Mouse (Mus musculus): ENCODE measurements around the gene Plin2.
"Not testable (repeated sequence)": the region's sequence is repeated elsewhere in the genome, so short reads cannot be mapped to it uniquely, and the experiment has no call there.

The Plin2 gene

DNA sequence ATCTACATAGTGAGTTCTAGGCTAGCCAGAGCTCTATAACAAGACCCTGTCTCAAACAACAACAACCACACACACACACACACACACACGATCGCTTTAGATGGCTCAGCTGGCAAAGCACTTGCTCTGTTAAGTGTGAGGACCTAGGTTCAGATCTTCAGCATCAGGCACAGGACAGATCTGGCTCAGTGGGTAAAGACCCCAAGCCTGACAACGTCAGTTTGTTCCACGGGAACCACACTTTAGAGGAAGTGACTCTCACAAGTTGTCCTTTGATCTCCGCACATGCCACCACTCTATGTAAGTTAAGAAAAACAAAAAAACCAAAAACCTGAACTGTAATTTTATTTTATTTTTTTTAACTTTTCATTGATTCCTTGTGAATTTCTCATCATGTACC is 13.4 kb upstream of the Plin2 start:
- no peak for DNase-seq

GRCm38 (mm10) chr4:86681846-86682245 is 12.0 kb upstream of the Plin2 start:
- no peak for DNase-seq

DNA sequence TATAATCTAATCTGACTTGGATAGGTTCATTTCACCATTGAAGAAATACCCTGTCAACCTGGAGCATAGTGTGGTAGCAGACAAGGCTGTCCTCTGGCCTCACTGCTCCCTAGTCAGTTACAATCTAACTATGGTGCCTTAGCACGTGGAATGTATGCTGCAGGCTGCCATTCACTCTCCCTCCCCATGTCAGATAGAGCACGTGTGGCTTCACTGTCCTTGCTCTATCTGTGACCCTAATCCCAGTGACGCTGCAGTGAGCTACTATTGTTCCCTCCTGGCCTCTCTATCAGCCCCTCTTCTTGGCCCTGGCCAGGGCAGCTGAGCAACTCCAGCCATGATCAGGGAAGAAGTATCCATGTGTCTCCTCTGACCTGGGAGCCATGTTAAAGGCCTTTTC is 11.6 kb upstream of the Plin2 start:
- no peak for DNase-seq

GRCm38 (mm10) chr4:86679686-86680085 is 9.8 kb upstream of the Plin2 start:
- no peak for DNase-seq

GRCm38 (mm10) chr4:86676756-86677155 is 6.9 kb upstream of the Plin2 start:
- DNase-seq: no peak

DNA sequence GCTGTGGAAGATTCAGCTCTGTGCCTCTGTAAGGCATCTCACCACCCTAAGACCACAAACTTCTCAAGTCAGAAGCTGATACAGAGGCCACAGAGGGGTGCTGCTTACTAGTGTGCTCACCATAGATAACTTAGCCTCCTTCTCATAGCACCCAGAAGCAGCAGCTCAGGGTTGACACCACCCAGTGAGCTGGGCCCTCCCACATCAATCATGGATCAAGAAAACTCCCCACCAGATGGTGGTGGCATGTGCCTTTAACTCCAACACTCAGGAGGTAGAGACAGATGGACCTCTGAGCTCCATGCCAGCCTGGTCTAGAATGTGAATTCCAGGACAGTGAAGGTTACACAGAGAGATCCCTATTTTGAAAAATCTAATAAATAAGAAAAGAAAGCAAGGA is 4.9 kb upstream of the Plin2 start:
- DNase-seq: peak; percentile 48

GRCm38 (mm10) chr4:86674150-86674549 is 4.3 kb upstream of the Plin2 start:
- not testable (repeated sequence) for DNase-seq

DNA sequence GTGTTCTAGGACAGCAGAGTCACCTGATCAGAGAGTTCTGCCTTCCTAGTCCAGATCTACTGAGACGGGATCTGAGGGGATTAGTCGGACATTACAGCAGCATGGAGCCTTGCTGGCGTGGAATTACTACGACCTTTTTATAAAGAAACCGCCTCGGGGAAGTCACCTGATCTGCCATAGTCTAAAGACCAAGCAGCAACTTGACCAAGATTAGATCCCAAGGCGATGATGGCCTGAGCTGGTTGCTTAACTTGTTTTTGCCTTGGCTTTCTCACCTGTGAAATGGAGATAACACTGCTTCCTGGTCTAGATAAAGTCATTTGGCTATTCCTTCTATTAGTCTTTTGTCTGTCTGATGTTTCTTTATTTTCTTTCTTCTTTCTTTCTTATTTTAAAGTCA is 2.6 kb upstream of the Plin2 start:
- DNase-seq: peak; percentile 49

DNA sequence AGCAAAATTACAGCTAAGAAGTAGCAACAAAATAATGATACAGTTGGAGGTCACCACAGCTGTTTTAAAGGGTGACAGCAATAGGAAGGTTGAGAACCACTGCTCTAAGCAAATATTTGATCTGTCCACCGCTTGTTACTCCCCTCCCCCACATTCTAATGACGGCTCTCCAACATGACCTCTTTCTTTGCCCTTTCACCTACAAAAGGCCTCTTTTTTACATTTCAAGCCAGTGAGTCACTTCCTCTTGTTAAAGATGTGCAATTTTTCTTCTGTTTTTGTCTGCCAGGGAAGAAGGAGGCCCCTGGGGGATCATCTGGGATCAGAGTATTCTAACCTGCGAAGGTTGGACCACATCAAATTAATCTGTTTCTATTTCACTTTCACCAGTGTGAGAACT is 1.9 kb upstream of the Plin2 start:
- DNase-seq: no peak

DNA sequence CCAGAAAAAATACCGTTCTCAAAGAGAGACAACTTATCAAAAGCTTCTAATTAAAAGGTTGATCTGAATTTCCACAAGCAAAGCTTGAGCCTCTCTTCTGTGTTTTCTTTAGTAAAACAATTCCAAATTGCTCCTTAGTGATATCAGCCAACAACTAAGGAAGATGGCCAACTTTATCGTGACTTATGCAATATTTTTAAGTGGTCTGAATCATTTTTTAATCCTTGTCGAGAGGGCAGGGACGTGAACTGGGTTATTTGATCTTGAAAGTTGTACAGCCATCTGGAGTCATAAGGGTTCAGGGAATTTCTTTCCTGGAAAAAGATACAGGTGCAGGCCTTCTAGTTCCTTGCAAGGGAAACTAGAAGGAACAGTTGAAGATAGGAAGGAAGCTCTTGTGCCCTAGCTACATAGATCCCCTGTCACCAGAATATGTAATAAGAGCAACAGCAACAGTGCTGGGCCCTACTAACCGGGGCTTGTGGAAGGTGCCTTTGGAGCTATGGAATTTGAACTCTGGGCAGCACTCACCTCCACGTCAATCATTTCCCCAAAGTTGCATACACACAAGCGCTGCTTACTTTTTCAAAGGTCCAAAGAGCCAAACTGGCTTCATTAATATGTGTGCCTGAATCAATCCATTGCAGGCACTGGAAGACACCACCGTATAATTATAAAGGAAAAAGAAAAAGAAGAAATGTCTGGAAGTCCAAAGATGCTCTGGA is 884 bp upstream of the Plin2 start:
- DNase-seq: no peak

- peak; percentile 34 for DNase-seq
Observed at GRCm38 (mm10) chr4:86669241-86669753, 563 bp downstream of the Plin2 start.

DNA sequence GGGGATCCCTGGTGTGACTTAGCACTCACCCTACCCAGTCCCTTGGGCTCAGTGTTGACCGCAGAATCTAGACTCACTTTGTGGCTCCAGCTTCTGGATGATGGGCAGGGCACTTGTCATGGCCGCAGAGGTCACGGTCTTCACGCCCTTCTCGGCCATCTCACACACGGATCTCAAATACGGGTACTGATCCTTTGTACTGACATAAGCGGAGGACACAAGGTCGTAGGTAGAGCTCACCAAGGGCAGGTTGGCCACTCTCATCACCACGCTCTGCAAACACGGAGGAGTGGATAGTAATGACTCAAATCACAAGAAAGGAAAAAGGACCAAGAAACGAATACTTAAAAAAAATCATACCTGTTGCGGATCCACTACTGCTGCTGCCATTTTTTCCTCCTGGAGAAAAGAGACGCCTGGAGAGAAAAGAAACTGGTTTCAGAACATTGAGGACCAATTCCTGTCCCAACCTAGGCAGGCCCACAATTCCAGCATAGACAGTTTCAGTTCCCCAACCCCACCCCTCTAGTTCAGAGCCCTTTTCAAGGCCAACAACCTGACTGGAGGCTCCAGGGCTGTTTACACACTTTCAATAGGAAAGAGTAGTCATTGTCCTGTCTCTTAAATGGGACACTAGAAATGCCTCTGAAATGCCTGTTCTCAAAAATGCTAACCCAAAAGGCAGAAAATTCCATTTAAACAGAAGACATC is 1.4 kb downstream of the Plin2 start:
- DNase-seq: no peak

DNA sequence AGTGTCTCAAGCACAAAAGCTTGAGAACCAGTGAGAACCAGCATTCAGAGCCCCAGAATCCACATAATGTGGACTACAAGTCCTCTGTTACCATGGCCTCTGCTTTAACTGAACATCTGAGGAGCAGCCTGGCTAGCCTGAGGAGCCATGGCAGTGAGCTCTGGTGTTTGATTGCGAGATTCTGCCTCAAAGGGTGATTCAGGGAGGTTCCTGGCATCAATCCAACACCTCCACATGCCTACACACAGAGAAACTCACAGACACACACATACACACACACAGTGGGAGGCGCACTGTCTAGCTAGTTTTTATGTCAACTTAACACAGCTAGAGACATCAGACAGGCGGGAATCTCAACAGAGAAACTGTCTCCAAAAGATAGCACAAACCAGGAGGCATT is 4.3 kb downstream of the Plin2 start:
- no peak for DNase-seq

DNA sequence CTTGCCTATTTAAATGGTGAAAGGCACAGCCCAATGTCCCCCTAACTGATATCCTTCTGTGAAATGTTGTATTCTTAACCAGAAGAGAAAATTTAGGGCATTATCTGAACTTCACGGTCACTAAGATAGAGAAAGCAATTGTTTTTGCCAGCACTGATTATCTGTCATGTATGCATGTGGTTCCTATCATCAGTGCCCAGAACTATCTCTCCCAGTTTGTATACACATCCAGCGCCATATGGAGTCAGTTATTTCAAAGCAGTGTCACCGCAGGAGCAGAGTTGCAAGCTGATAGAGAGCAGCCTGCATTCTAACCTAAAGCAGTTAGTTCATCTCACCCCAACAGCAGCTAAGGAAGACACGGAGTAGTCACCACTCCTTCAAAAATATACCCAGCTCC is 5.9 kb downstream of the Plin2 start:
- peak; percentile 53 for DNase-seq

- no peak for DNase-seq
Observed at GRCm38 (mm10) chr4:86657176-86657575, 12.7 kb downstream of the Plin2 start.

GRCm38 (mm10) chr4:86656410-86656809 is 13.4 kb downstream of the Plin2 start:
- DNase-seq: not testable (repeated sequence)

- DNase-seq: peak; percentile 41
Observed at GRCm38 (mm10) chr4:86651686-86652384, 18.0 kb downstream of the Plin2 start.

DNA sequence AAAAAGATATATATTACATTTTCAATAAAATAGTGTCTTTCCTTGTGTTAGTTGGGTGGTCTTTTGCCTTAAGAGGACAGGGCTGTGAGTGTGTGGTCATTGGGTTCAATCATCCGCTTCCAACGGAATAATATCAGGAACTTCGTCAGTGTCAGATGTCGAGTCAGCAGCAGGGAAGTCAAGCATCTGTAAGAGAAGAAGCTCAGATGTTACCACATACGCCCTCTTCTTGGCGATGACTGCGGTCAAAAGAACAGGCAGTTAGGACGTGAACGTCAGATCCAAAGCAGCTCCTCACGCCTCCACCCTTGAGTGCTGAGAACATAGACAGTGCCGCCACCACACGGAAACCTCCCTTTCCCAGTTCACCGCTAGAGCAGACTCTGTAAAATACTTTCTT is 21.5 kb downstream of the Plin2 start:
- not testable (repeated sequence) for DNase-seq

DNA sequence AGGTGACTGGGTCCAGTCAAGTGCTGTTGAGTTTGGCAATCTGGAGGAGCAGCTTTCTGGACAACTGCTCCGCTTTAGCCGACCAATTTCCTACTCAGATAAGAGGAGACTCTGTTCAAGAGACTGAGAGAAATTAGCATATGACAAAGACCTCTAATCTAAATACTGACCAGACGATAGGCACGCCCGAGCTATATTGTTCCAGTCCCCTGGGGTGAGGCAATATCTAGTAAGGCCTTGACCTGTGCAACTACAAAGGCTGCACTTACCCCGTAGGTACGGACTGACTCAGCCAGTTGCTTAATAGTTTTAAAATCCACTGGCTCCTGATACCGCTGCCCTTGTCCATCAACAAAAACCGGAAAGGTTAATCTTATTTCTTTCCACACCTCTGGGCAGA is 32.3 kb downstream of the Plin2 start:
- not testable (repeated sequence) for DNase-seq

GRCm38 (mm10) chr4:86634873-86635272 is 35.0 kb downstream of the Plin2 start:
- peak; percentile 39 for DNase-seq

DNA sequence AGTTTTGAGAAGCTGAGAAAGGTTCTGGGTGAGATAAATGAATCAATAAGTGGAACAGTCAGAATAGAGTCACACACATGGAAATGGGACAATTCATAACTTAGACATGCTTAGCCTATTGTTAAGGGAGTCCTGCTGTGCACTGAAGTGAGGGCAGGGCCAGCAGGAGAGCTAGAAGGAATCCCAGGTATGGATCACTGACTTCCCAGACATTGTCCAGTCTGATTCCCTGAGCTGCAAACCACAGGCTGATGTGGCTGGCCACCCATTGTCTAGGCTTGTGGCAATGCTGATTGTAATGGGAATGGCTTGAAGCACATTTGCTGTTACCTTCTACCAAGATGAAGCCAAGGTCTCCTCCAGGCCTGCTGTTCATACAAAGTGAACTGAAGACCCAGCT is 35.5 kb downstream of the Plin2 start:
- DNase-seq: not testable (repeated sequence)

DNA sequence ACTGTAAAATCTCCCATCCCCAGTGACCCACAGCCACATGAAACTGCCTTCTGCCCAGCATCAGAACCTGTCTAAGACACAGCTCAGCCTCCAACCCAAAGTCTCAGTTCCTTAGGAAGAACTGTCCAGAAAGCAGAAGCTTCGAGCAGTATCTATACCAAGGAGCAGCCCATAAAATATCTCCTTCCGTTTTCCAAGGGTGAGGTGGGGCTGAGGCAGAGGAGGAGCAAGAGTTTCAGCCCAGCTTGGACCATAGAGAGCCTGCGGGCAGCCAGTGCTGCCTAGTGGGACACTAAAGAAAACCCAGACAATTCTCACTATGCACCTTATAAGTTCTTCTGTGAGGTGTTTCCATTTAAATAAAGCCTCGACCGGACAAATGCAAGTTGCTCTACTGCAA is 37.3 kb downstream of the Plin2 start:
- DNase-seq: not testable (repeated sequence)

DNA sequence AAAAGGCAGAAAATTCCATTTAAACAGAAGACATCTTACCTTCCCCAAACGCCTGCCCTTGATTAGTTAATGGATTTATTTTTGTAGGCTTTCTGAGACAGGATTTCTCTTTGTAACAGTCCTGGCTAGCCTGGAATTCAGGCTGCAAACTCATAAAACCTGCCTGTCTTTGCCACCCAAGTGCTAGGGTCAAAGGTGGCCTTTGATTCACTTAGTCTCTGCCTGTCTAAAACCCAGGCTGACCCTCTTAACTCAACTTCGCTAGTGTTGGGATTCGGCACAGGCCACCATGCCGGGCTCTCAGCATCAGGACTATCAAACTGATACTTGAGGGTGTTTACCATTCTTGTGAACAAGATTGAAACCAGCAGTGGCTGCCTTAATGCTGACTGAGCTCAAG is 38.0 kb downstream of the Plin2 start:
- no peak for DNase-seq

DNA sequence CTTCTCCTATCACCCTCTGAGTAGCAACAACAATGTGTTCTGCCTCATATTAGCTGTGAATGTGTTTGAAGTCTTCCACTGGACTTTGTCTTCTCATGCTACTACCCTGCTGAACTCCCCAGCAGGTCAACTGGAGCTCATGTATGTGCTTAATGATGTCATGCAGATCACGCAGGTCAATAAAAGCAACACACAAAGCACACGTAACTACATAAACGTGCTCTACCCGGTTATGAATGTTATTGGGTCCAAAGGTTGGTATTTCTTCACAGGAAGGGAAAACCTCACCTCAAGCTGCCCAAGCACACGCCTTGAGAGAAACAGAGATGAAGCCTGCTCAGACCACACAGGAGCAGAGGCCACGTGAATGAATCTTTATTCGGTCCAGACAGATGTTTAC is 43.4 kb downstream of the Plin2 start:
- DNase-seq: not testable (repeated sequence)
